Mouse (Mus musculus) common myeloid progenitor, adult 5-6 weeks (primary cell): Measurements from ENCODE around the gene Noxred1. TPM values are rescaled to one million over a fixed set of nuclear protein-coding genes. Genes with fewer than 3 reads are reported as not detected.
A peak's percentile ranks its signal among the peaks of the same experiment; 100 is the strongest.
"Not testable (repeated sequence)": the region's sequence is repeated elsewhere in the genome, so short reads cannot be mapped to it uniquely, and the experiment has no call there.

ENCODE experiments used
- ATAC-seq: replicated peaks from 2 replicates; pipeline ENCODE4 v1.8.0; 2016; ENCODE audit warnings: low read depth, mild to moderate bottlenecking, moderate TSS enrichment, inconsistent platforms; ENCODE audit not compliant: poor library complexity, severe bottlenecking
- total RNA-seq: library from RNA; stranded (forward); fragments of 200-1000, 187-1606 nt; gene quantifications from 2 replicates; pipeline ENCODE4 v1.2.3, GENCODE M21; 2017

Gene Noxred1
- total RNA-seq, 1 experiment from 2014 or later: not detected

DNA sequence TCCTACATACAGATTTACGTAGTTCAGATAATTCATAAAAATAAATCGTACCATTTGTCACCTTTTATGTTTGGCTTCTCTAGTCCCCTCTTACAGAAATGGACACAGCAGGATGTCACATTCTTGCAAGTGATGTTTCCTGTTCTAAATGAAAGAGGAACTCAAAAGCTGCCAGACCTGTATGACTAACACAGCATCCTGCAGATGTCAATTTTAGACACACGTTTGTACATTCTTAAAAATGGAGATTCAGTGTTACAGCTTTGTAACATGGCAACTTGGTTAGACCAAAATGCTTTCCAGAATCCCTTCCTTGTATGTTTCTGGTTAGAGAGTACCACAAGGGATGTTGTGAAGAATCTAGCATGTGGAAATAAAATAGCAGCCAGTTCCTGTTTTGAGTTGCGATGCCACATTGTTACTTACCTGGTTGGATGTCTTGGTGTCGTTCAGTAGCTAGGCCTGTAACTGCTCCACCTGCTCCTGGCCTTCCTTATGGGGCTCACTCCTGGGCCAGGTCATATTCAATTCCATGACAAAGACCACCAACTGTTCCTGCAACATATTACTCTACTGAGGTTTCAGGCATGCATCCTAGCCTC is 1.5 kb downstream of the Noxred1 start:
- ATAC-seq: peak; percentile 81

DNA sequence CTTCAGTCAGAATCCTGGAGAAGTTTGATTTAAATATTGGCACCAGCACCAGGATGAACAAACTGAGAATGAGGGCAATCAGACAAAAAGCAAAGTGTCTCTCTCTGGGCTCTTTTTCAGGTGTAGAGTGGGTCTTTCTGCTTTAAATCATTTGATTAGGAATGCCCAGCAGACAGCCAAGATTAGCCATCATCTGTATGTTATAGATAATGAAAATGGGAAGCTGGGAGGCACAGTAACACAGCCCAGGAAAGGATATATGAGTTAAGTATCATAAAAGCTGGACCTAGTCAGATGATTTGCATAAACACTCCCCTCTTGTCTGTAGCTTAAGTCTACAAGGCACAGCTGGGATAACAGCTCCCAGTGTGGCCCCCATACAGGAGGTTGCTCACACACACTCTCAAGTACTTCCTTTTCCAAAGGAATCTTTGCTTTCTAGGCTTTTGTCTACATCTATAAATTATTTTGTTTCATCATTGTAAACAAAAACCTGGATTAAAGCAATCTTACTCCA is 8.1 kb downstream of the Noxred1 start:
- ATAC-seq: no peak

DNA sequence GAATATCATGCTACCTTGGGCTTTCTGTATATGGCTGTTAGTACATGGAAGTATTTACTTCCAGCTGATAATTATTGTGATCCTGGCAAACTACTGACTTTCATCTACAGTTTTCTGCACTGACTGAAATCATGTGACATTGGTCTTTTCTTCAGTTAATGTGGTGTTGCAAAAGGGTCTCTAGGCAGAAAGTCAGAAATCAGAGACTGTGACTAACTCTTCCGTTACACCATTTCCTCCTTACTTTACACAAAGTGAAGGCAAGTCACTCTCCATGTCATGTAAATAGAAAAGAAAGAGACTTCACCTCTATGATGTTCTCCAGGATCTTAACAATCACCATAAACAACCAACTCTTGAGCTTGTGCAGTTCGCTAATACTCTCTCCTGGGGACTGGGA is 8.9 kb downstream of the Noxred1 start:
- no peak for ATAC-seq

- no peak for ATAC-seq
Measured at GRCm38 (mm10) chr12:87226801-87227200, 11.7 kb downstream of the Noxred1 start.

GRCm38 (mm10) chr12:87224950-87225349 is 13.6 kb downstream of the Noxred1 start:
- no peak for ATAC-seq

- no peak for ATAC-seq
Measured at GRCm38 (mm10) chr12:87219362-87219761, 19.2 kb downstream of the Noxred1 start.

GRCm38 (mm10) chr12:87217596-87217995 is 20.9 kb downstream of the Noxred1 start:
- ATAC-seq: no peak

DNA sequence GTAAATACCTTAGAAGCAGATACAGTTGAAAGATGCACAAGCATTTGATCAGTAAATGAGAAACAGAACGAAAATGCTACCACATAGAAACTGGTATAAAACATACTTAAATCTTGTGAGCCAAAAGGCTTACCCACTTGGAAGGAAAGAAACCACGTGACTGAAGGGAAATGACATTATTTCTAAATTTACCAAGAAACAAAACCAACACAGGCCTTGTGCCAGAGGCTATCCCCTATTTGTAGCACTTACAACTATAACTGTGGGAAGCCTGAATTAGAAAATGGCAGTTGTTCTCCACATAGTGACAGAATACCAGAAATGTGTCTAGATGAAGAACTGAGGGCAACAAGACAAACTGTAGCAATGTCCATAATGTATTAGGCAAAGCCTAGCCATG is 22.5 kb downstream of the Noxred1 start:
- ATAC-seq: no peak

DNA sequence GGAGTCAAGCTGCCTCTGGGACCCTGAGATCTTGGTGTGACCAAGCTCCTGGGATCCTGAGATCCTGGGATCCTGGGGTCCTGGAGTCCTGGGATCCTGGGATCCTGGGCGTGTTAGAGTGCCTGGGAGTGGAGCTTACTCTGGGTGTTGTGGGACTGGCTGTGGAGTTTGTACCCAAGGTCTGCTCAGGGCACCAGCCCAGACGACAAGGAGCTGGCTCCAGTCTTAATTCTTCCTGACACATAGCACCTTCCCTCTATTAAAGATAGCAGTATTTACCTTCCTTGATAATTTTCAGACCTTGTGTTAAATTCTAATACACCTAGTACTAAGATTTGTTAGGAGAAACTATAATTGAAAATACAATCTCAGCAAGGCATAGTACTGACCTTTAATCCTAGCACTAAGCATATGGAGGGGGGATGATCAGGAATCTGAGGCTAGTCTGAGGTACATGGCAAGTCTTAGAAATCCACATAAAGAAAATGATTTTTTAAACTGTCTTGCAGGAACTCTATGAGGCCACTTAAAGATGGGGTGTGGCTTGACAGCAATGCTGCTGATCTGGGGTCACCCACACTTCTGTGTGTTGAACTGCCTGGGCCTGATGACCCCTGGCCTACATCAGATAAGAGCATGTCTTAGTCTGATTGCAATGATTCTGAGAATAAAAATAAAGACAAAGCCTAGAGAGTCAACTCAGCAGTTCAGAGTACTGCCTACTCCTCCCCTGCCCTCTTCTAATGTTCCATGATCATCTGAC is 25.5 kb downstream of the Noxred1 start:
- ATAC-seq: no peak

DNA sequence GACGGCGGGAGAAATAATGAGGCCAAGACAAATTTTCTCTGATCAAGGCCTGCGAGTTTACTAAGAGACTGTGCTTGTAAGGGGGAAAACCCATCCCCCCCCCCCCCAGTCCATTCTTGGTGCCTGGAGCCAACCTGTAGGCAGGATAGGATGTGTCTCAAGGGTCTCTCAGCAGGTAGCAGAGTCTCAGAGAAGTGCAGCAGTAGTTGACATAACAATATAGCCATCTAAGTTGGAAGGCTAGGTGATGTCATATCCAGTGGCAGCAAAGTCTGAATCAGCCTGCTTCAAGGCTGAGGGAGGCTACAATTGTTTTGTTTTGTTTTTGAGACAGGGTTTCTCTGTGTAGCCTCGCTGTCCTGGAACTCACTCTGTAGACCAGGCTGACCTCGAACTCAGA is 32.7 kb downstream of the Noxred1 start:
- ATAC-seq: not testable (repeated sequence)

GRCm38 (mm10) chr12:87201694-87202093 is 36.8 kb downstream of the Noxred1 start:
- ATAC-seq: no peak

DNA sequence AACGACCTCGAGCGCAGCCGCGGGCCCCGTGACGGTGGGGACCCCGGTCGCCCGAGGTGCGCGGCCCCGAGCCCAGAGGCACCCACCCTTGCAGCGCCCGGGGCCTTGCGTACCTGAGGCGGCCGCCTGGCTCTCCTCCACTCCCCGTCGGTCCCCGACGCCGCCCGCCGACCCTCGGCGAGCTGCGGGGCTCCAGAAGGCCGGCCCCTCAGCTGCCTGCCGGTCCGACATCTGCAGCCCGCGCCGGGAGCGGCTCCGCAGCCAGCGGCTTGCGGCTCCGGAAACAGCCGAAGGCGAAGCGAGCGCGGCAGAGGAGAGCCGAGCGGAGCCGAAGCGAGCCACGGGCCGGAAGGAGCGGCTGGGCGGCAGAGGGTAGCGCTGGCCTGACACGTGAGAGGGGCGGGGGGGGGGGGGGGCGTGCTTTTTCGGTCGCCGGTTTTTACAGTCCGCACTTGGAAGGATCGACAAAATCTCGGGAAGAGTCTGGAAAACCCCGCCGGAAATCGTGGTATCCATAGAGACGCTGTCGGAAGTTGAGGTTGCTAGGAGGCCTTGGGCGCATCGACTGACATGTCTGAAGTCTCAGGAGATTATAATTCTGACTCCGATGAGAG is 38.5 kb downstream of the Noxred1 start, which contains the start of gene Tmed8:
Gene Tmed8 (minus strand): TSS at position 482 of the 614 bp plus-strand sequence.
- peak; percentile 77 for ATAC-seq

- peak; percentile 37 for ATAC-seq
Measured at GRCm38 (mm10) chr12:87199206-87199972, 39.1 kb downstream of the Noxred1 start, which contains the start of gene Samd15. Gene Samd15 (plus strand): TSS chr12:87199723.

- ATAC-seq: no peak
Measured at GRCm38 (mm10) chr12:87198792-87199191, 39.7 kb downstream of the Noxred1 start.

GRCm38 (mm10) chr12:87196310-87196709 is 42.2 kb downstream of the Noxred1 start:
- no peak for ATAC-seq

- no peak for ATAC-seq
Measured at GRCm38 (mm10) chr12:87195069-87195468, 43.5 kb downstream of the Noxred1 start.

- peak; percentile 73 for ATAC-seq
Measured at GRCm38 (mm10) chr12:87193008-87193407, 45.5 kb downstream of the Noxred1 start.

- ATAC-seq: no peak
Measured at GRCm38 (mm10) chr12:87177631-87178030, 60.9 kb downstream of the Noxred1 start.

DNA sequence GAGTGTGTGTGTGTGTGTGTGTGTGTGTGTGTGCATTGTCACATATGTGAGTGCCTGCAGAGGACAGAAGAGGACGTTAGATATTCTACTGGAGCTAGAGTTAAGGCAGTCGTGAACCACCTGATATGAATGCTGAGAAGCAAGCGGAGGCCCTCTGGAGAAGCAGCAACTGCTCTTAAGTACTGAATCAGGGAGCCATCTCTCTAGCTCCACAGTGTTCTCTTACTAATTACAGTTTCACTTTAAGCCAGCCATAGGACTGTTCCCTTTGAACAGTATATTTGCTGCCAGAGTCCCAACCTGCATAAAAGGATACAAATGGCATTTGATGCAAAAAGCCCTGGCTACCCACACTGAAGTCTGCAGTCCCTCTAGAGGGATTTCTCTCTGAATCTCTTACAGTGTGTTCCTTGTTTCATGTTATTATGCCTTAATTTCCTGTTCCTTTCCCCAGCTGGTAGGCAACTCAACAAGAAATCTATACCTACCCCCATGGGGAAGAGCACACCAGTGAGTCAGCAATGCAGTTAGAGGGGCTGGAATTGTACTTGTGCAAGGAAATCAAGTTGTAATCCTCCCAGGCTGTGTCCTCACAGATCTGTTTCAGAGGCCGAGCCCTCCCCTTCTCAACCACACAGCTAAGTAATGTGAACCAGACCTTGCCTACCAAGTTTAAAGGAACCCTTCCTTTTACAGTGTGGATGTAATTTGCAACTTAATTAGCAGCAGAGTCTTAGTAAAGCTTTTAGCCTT is 63.2 kb downstream of the Noxred1 start:
- 0 out of 2 replicates have a peak, but pooled peaks have one; percentile 45 for ATAC-seq
